Mouse (Mus musculus): ENCODE results near the gene Tuft1. TPM values are rescaled to one million over a fixed set of nuclear protein-coding genes. Genes with fewer than 3 reads are reported as not detected.
"Not testable (repeated sequence)": the region's sequence is repeated elsewhere in the genome, so short reads cannot be mapped to it uniquely, and the experiment has no call there.

Tuft1 gene
- polyA plus RNA-seq, 1 experiment from 2014 or later = 5.6 TPM

- no peaks in the 10 kb centered on the region for H3K36me3 ChIP-seq (ENCODE audit: control insufficient read depth, insufficient read depth)
- H3K4me1 ChIP-seq (replicated peaks; ENCODE audit: control insufficient read depth, insufficient read depth, low read length) = no peaks in the 10 kb centered on the region; the same call in 1 of the 2 replicates
- H3K27ac ChIP-seq (ENCODE audit: low read length) = no peak overlapping the region
- ATAC-seq = no peak
- H3K4me2 ChIP-seq (ENCODE audit: low read length) = no peak overlapping the region
- no peak overlapping the region for H3K9ac ChIP-seq (replicated peaks; ENCODE audit: low read depth, low read length)
- H3K9me3 ChIP-seq (ENCODE audit: control insufficient read depth, low read length) = no peaks in the 10 kb centered on the region
- 25% methylated on average over 6 of the region's 6 CpGs for WGBS
- no peak overlapping the region for H3K4me3 ChIP-seq (replicated peaks; ENCODE audit: low read length)
- H3K27me3 ChIP-seq (replicated peaks; ENCODE audit: control insufficient read depth, insufficient read depth, low read length) = no peaks in the 10 kb centered on the region
These were observed 9.7 kb downstream of the Tuft1 start for GRCm38 (mm10) chr3:94648755-94649590.

DNA sequence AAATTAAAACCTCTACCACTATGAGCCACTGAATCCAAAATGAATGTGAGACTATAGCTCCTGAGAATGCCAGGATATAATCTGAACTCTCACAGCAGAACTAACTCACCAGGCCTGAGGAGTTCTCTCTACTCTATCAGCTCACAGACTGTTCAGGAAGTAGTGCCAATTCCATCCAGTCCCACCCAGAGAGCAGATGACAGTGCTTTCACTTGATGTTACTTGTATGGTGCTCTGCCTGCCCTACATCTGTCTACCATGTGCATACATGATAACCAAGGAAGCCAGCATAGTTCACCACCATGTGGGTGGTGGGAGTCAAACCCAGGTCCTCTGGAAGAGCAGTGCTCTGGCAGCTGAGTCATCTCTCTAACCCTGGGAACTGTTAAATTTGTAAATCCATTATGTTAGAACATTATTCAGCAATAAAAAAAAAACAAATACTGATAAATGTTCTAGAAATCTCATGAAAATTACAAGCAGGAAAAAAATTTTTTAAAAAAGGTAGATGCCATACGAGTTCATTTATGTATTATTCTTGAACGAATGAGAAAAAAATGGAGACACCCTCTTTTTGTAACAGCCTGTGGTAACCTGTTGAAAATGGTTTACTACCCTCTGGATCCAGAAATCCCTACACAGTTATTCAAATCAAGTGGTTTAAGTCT is 16.0 kb downstream of the Tuft1 start, which contains the start of gene Gm10972:
TSS of gene Gm10972 (plus strand) at position 618 of the 668 bp plus-strand sequence.
- not testable (repeated sequence) for H3K27me3 ChIP-seq (replicated peaks; ENCODE audit: control insufficient read depth, insufficient read depth, low read length); H3K36me3 ChIP-seq (ENCODE audit: control insufficient read depth, insufficient read depth); H3K4me2 ChIP-seq (ENCODE audit: low read length); H3K9ac ChIP-seq (replicated peaks; ENCODE audit: low read depth, low read length); H3K9me3 ChIP-seq (ENCODE audit: control insufficient read depth, low read length); H3K27ac ChIP-seq (ENCODE audit: low read length); H3K4me1 ChIP-seq (replicated peaks; ENCODE audit: control insufficient read depth, insufficient read depth, low read length); ATAC-seq; H3K4me3 ChIP-seq (replicated peaks; ENCODE audit: low read length)
- 82% methylated on average over 2 of the region's 2 CpGs for WGBS

GRCm38 (mm10) chr3:94629876-94630275 is 28.8 kb downstream of the Tuft1 start:
- Histone ChIP-seq H3K9me3 (ENCODE audit: control insufficient read depth, low read length) (no peaks in the 10 kb centered on the region), H3K4me2 (ENCODE audit: low read length) (no peak overlapping the region), H3K27me3 (replicated peaks; ENCODE audit: control insufficient read depth, insufficient read depth, low read length) (no peaks in the 10 kb centered on the region), H3K9ac (replicated peaks; ENCODE audit: low read depth, low read length) (no peak overlapping the region), H3K4me3 (replicated peaks; ENCODE audit: low read length) (no peak overlapping the region), H3K36me3 (ENCODE audit: control insufficient read depth, insufficient read depth) (no peaks in the 10 kb centered on the region), H3K27ac (ENCODE audit: low read length) (no peak overlapping the region), H3K4me1 (replicated peaks; ENCODE audit: control insufficient read depth, insufficient read depth, low read length) (no peaks in the 10 kb centered on the region)
- WGBS = 73% methylated on average over 3 of the region's 3 CpGs
- no peak for ATAC-seq

DNA sequence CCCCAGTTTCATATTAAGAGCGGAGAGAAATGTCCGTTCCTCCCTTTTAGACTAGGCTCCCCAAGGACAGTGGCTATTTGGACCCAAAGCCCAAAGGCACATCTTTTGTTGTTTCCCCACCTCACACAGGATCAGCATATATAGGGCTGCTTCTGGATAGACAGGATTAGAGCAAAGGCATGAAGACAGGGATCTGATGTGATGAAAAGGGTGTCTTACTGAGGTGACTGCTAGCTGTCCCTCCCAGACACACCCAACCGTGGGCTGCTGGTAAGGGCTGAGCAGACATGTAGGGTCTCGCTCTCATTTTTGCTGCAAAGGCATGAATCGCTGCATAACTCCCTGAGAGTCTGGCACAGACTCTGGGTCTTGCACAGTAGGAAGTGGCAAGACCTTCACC is 30.0 kb downstream of the Tuft1 start:
- Histone ChIP-seq H3K27me3 (replicated peaks; ENCODE audit: control insufficient read depth, insufficient read depth, low read length) (no peaks in the 10 kb centered on the region), H3K36me3 (ENCODE audit: control insufficient read depth, insufficient read depth) (no peaks in the 10 kb centered on the region), H3K4me2 (ENCODE audit: low read length) (no peak overlapping the region), H3K9ac (replicated peaks; ENCODE audit: low read depth, low read length) (no peak overlapping the region), H3K4me3 (replicated peaks; ENCODE audit: low read length) (no peak overlapping the region), H3K27ac (ENCODE audit: low read length) (no peak overlapping the region), H3K9me3 (ENCODE audit: control insufficient read depth, low read length) (no peaks in the 10 kb centered on the region), H3K4me1 (replicated peaks; ENCODE audit: control insufficient read depth, insufficient read depth, low read length) (no peaks in the 10 kb centered on the region)
- WGBS = 89% methylated on average over 5 of the region's 5 CpGs
- no peak for ATAC-seq

- WGBS = 89% methylated on average over 4 of the region's 4 CpGs
- no peak overlapping the region for H3K9ac ChIP-seq (replicated peaks; ENCODE audit: low read depth, low read length)
- H3K27me3 ChIP-seq (replicated peaks; ENCODE audit: control insufficient read depth, insufficient read depth, low read length) = no peaks in the 10 kb centered on the region
- no peaks in the 10 kb centered on the region for H3K4me1 ChIP-seq (replicated peaks; ENCODE audit: control insufficient read depth, insufficient read depth, low read length)
- no peak overlapping the region for H3K4me2 ChIP-seq (ENCODE audit: low read length)
- H3K36me3 ChIP-seq (ENCODE audit: control insufficient read depth, insufficient read depth) = no peaks in the 10 kb centered on the region
- no peaks in the 10 kb centered on the region for H3K9me3 ChIP-seq (ENCODE audit: control insufficient read depth, low read length)
- ATAC-seq = no peak
- H3K27ac ChIP-seq (ENCODE audit: low read length) = no peak overlapping the region
- H3K4me3 ChIP-seq (replicated peaks; ENCODE audit: low read length) = no peak overlapping the region
These were observed 34.4 kb downstream of the Tuft1 start for GRCm38 (mm10) chr3:94624281-94624680.

GRCm38 (mm10) chr3:94622550-94622949 is 36.1 kb downstream of the Tuft1 start:
- no peak for ATAC-seq

DNA sequence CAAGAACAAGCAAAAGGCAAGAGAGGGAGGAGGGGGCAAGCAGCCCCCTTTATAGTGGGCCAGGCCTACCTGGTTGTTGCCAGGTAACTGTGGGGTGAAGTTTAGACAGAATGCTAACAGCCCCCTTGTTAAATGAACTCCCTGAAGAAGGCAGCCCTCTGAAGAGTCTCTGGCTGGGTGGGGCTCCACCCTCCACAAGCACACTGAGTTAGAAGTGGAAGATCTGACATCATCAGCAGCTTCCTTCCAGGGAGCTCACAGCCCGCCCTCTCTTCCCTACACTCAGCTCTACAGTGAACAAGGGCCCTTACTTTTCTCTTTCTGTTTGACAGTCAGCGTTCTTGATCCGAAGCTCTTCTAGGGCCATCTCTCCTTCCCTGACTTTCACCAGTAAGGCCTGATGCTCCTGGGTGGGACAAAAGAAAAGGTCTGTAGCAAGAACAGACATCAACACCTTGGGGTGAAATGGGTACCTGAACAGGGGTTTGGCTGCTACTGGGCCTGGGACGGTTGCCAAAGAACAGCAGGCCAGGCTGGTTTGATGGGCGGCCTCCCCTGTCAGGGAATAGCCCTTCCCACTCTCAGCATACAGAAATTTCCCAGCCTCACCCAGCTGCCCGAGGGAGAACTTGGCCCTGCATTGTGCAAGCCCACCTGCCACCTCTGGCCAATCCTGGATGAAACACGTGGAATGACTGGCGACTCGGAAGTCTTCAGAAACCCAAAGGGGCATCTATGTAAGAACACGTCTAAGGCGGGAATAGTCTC is 36.7 kb downstream of the Tuft1 start:
- 78% methylated on average over 11 of the region's 11 CpGs for WGBS
- H3K4me2 ChIP-seq (ENCODE audit: low read length) = no peak overlapping the region
- H3K4me1 ChIP-seq (replicated peaks; ENCODE audit: control insufficient read depth, insufficient read depth, low read length) = no peaks in the 10 kb centered on the region
- no peaks in the 10 kb centered on the region for H3K9me3 ChIP-seq (ENCODE audit: control insufficient read depth, low read length)
- no peaks in the 10 kb centered on the region for H3K36me3 ChIP-seq (ENCODE audit: control insufficient read depth, insufficient read depth)
- no peak for ATAC-seq
- no peaks in the 10 kb centered on the region for H3K27me3 ChIP-seq (replicated peaks; ENCODE audit: control insufficient read depth, insufficient read depth, low read length)
- no peak overlapping the region for H3K4me3 ChIP-seq (replicated peaks; ENCODE audit: low read length)
- no peak overlapping the region for H3K9ac ChIP-seq (replicated peaks; ENCODE audit: low read depth, low read length)
- no peak overlapping the region for H3K27ac ChIP-seq (ENCODE audit: low read length)

More at GRCm38 (mm10) chr3:94622550-94622949, 36.1 kb downstream of the Tuft1 start:
- H3K36me3 ChIP-seq (ENCODE audit: control insufficient read depth, insufficient read depth) = no peaks in the 10 kb centered on the region
- no peaks in the 10 kb centered on the region for H3K9me3 ChIP-seq (ENCODE audit: control insufficient read depth, low read length)
- no peak overlapping the region for H3K9ac ChIP-seq (replicated peaks; ENCODE audit: low read depth, low read length)
- H3K4me1 ChIP-seq (replicated peaks; ENCODE audit: control insufficient read depth, insufficient read depth, low read length) = no peaks in the 10 kb centered on the region
- H3K27me3 ChIP-seq (replicated peaks; ENCODE audit: control insufficient read depth, insufficient read depth, low read length) = no peaks in the 10 kb centered on the region
- no peak overlapping the region for H3K4me2 ChIP-seq (ENCODE audit: low read length)
- 95% methylated on average over 10 of the region's 10 CpGs for WGBS
- H3K4me3 ChIP-seq (replicated peaks; ENCODE audit: low read length) = no peak overlapping the region
- no peak overlapping the region for H3K27ac ChIP-seq (ENCODE audit: low read length)

- no peak overlapping the region for H3K27ac ChIP-seq (ENCODE audit: low read length)
- no peaks in the 10 kb centered on the region for H3K36me3 ChIP-seq (ENCODE audit: control insufficient read depth, insufficient read depth)
- H3K4me1 ChIP-seq (replicated peaks; ENCODE audit: control insufficient read depth, insufficient read depth, low read length) = peaks cover 2% of the 10 kb centered on the region; the same call in 1 of the 2 replicates
- ATAC-seq = no peak
- H3K27me3 ChIP-seq (replicated peaks; ENCODE audit: control insufficient read depth, insufficient read depth, low read length) = no peaks in the 10 kb centered on the region
- no peak overlapping the region for H3K9ac ChIP-seq (replicated peaks; ENCODE audit: low read depth, low read length)
- H3K4me3 ChIP-seq (replicated peaks; ENCODE audit: low read length) = no peak overlapping the region
- no peak overlapping the region for H3K4me2 ChIP-seq (ENCODE audit: low read length)
- H3K9me3 ChIP-seq (ENCODE audit: control insufficient read depth, low read length) = no peaks in the 10 kb centered on the region
- WGBS = 58% methylated on average over 4 of the region's 4 CpGs
These were observed 42.0 kb downstream of the Tuft1 start for GRCm38 (mm10) chr3:94616717-94617116.

- Histone ChIP-seq H3K36me3 (ENCODE audit: control insufficient read depth, insufficient read depth) (no peaks in the 10 kb centered on the region), H3K27ac (ENCODE audit: low read length) (no peak overlapping the region), H3K9ac (replicated peaks; ENCODE audit: low read depth, low read length) (no peak overlapping the region), H3K9me3 (ENCODE audit: control insufficient read depth, low read length) (no peaks in the 10 kb centered on the region), H3K27me3 (replicated peaks; ENCODE audit: control insufficient read depth, insufficient read depth, low read length) (no peaks in the 10 kb centered on the region), H3K4me2 (ENCODE audit: low read length) (no peak overlapping the region), H3K4me3 (replicated peaks; ENCODE audit: low read length) (no peak overlapping the region), H3K4me1 (replicated peaks; ENCODE audit: control insufficient read depth, insufficient read depth, low read length) (peaks cover 3% of the 10 kb centered on the region; the same call in 1 of the 2 replicates)
- 70% methylated on average over 7 of the region's 7 CpGs for WGBS
- no peak for ATAC-seq
These were observed 45.3 kb downstream of the Tuft1 start for GRCm38 (mm10) chr3:94613258-94613878.
